Comparison of ENCODE assay signal across 8 mouse cellular contexts in genomic region chr4:63840457-63840856, GRCm38 (mm10). TPM values are rescaled to one million over a fixed set of nuclear protein-coding genes. Genes with fewer than 3 reads are reported as not detected.
DNase-seq lines count a peak whose midpoint lies in the region; ATAC-seq and TF ChIP-seq lines count a peak whose summit lies in the region.

No protein-coding gene starts in this region.

- H3K4me1 ChIP-seq in lung, embryonic 14.5 days (ENCODE audit: insufficient read depth): no peaks in the 10 kb centered on the region
- no peaks in the 10 kb centered on the region for H3K4me1 ChIP-seq in bone marrow macrophage, adult 2 months (ENCODE audit: control insufficient read depth, insufficient read depth, low read length)
- no peaks in the 10 kb centered on the region for H3K4me1 ChIP-seq in liver, postnatal 0 days (ENCODE audit: insufficient read depth)

- H3K27me3 ChIP-seq in lung, embryonic 14.5 days (ENCODE audit: insufficient read depth, low read length): no peaks in the 10 kb centered on the region
- H3K27me3 ChIP-seq in liver, postnatal 0 days (ENCODE audit: insufficient read depth, low read length): 0 out of 2 replicates have a peak, but pooled peaks cover 3% of the 10 kb centered on the region

- no peak for TF ChIP-seq POLR2A in bone marrow macrophage, adult 2 months (IDR thresholded peaks at IDR 0.05; ENCODE audit: borderline replicate concordance, low read depth, low read length)

- H3K9ac ChIP-seq in lung, embryonic 14.5 days: no peak overlapping the region
- no peak overlapping the region for H3K9ac ChIP-seq in liver, postnatal 0 days (replicated peaks)

- no peak overlapping the region for H3K4me2 ChIP-seq in lung, embryonic 14.5 days
- H3K4me2 ChIP-seq in liver, postnatal 0 days (ENCODE audit: low read depth, low read length): no peak overlapping the region

- H3K4me3 ChIP-seq in lung, embryonic 14.5 days (ENCODE audit: low read depth, low read length): no peak overlapping the region
- no peak overlapping the region for H3K4me3 ChIP-seq in bone marrow macrophage, adult 2 months (ENCODE audit: insufficient read depth, low read length)
- no peak overlapping the region for H3K4me3 ChIP-seq in liver, postnatal 0 days (ENCODE audit: low read depth, low read length)

- WGBS in lung, embryonic 14.5 days: 42% methylated on average over 5 of the region's 5 CpGs
- WGBS in liver, postnatal 0 days (ENCODE audit: insufficient replicate concordance): 17% methylated on average over 5 of the region's 5 CpGs

- DNase-seq in frontal cortex, postnatal 10 days (ENCODE audit: low spot score in 2 of 2): peak; percentile 9 to 12
- peak; percentile 65 for DNase-seq in lung, embryonic 14.5 days
- no peak for DNase-seq in lung, postnatal 25 days (ENCODE audit: low spot score)
- peak; percentile 26 for DNase-seq in liver, postnatal 0 days
- DNase-seq in cerebellum, adult 11-12 months: no peak
- no peak for DNase-seq in gastrocnemius, postnatal 10 days

- no peak for TF ChIP-seq EP300 in liver, postnatal 0 days (IDR thresholded peaks at IDR 0.05; ENCODE audit: low read depth)

- no peaks in the 10 kb centered on the region for H3K36me3 ChIP-seq in lung, embryonic 14.5 days (ENCODE audit: insufficient read depth)
- H3K36me3 ChIP-seq in liver, postnatal 0 days (replicated peaks; ENCODE audit: insufficient read depth, low read length): no peaks in the 10 kb centered on the region

- no peak for ATAC-seq in frontal cortex, adult (ENCODE audit: low TSS enrichment)
- no peak for ATAC-seq in lung, embryonic 14.5 days (ENCODE audit: insufficient read depth)
- ATAC-seq in liver, postnatal 0 days: no peak

- no peaks in the 10 kb centered on the region for H3K9me3 ChIP-seq in lung, embryonic 14.5 days (ENCODE audit: low read depth, low read length)
- H3K9me3 ChIP-seq in liver, postnatal 0 days (ENCODE audit: low read length): no peaks in the 10 kb centered on the region

- no peak overlapping the region for H3K27ac ChIP-seq in lung, embryonic 14.5 days (ENCODE audit: low read depth)
- H3K27ac ChIP-seq in bone marrow macrophage, adult 2 months (ENCODE audit: insufficient read depth, low read depth, low read length): no peak overlapping the region
- H3K27ac ChIP-seq in liver, postnatal 0 days (ENCODE audit: low read depth): no peak overlapping the region

- TF ChIP-seq CTCF in lung, embryonic 14.5 days (IDR thresholded peaks at IDR 0.05; ENCODE audit: low read depth): peak; percentile 54
- peak; percentile 41; the same call in 1 of the 2 replicates for TF ChIP-seq CTCF in bone marrow macrophage, adult 2 months (IDR thresholded peaks at IDR 0.05; ENCODE audit: low read depth, low read length)
- peak; percentile 56 for TF ChIP-seq CTCF in liver, postnatal 0 days (IDR thresholded peaks at IDR 0.05; ENCODE audit: low read depth)

RNA-seq across cellular contexts. Expression of gene Tnfsf8, which starts 20.7 kb away (rescaled TPM):
- 0.04 and 0.07 TPM in 2 replicates for polyA plus RNA-seq in lung, embryonic 14.5 days (2014; fragmentation: Nextera tagmentation; extraction: Ambion mirVana)
- polyA plus RNA-seq in bone marrow macrophage, adult 2 months (2012; ENCODE audit: insufficient read depth, insufficient read length, missing spikeins): 0.19 and 0.69 TPM in 2 replicates
- 0.05 TPM in 1 of 2 replicates, not detected in the other for polyA plus RNA-seq in liver, postnatal 0 days (2015; fragmentation: Nextera tagmentation; extraction: Ambion mirVana)
- under 1 TPM in 1 of 2 experiments, not detected in 1; 0.07 TPM for total RNA-seq in gastrocnemius, postnatal 10 days (2021)

Comparison
In these comparisons a context has a peak if more than half of its experiments do, and no peak if none do; other contexts are left out.
1. DNase-seq: peak in frontal cortex, postnatal 10 days (2 of 2), lung, embryonic 14.5 days (single experiment) and liver, postnatal 0 days (single experiment); none in lung, postnatal 25 days (single experiment), cerebellum, adult 11-12 months (single experiment) and gastrocnemius, postnatal 10 days (single experiment).
2. Peak in every context shown above with its lines, with median percentiles within 50 percentile points of each other: CTCF ChIP-seq.